Mouse (Mus musculus) neural tube, embryonic 12.5 days (tissue): ENCODE measurements around the gene Cd2bp2. TPM values are rescaled to one million over a fixed set of nuclear protein-coding genes. Genes with fewer than 3 reads are reported as not detected.

Experiments
- ATAC-seq: fragments of 200-750 bp; cut with Nextera tagmentation; 2 replicates; pipeline ENCODE4 v1.8.0; 2017; ENCODE audit warnings: low read depth, mild to moderate bottlenecking, moderate TSS enrichment, moderate library complexity; ENCODE audit not compliant: low FRiP score
- H3K27ac ChIP-seq: fragments of 300-500 bp; sonication (generic); 2 replicates; pipeline ENCODE4 v1.5.1; 2016
- H3K27me3 ChIP-seq: fragments of 300-500 bp; sonication (generic); replicated peaks from 2 replicates; pipeline ENCODE4 v1.6.1; 2016; ENCODE audit warnings: mild to moderate bottlenecking
- H3K36me3 ChIP-seq: fragments of 300-500 bp; sonication (generic); 2 replicates; pipeline ENCODE4 v1.6.1; 2016; ENCODE audit warnings: mild to moderate bottlenecking
- H3K4me1 ChIP-seq: fragments of 300-500 bp; sonication (generic); 2 replicates; pipeline ENCODE4 v1.6.1; 2016
- H3K4me2 ChIP-seq: fragments of 300-500 bp; sonication (generic); replicated peaks from 2 replicates; pipeline ENCODE4 v1.6.1; 2016; ENCODE audit warnings: mild to moderate bottlenecking
- H3K4me3 ChIP-seq: fragments of 300-500 bp; sonication (generic); 2 replicates; pipeline ENCODE4 v1.5.1; 2016
- H3K9ac ChIP-seq: fragments of 300-500 bp; sonication (generic); 2 replicates; pipeline ENCODE4 v1.6.1; 2016; ENCODE audit warnings: mild to moderate bottlenecking
- H3K9me3 ChIP-seq: fragments of 300-500 bp; sonication (generic); 2 replicates; pipeline ENCODE4 v1.6.1; 2016; ENCODE audit warnings: mild to moderate bottlenecking
- WGBS: fragments of 180-500 bp; shearing (Covaris S2); methylation state at CpG from one replicate; pipeline ENCODE4 v1.1.7; 2016; 5-methylcytosine and 5-hydroxymethylcytosine counted together
- polyA plus RNA-seq: library from polyadenylated mRNA; unstranded; fragments of >200 nt; fragmentation: Nextera tagmentation; extraction: Ambion mirVana; gene quantifications from 2 replicates; pipeline ENCODE4 v1.2.1, GENCODE M21; 2016

Gene Cd2bp2
- polyA plus RNA-seq, 1 experiment from 2014 or later: 97.3 TPM

DNA sequence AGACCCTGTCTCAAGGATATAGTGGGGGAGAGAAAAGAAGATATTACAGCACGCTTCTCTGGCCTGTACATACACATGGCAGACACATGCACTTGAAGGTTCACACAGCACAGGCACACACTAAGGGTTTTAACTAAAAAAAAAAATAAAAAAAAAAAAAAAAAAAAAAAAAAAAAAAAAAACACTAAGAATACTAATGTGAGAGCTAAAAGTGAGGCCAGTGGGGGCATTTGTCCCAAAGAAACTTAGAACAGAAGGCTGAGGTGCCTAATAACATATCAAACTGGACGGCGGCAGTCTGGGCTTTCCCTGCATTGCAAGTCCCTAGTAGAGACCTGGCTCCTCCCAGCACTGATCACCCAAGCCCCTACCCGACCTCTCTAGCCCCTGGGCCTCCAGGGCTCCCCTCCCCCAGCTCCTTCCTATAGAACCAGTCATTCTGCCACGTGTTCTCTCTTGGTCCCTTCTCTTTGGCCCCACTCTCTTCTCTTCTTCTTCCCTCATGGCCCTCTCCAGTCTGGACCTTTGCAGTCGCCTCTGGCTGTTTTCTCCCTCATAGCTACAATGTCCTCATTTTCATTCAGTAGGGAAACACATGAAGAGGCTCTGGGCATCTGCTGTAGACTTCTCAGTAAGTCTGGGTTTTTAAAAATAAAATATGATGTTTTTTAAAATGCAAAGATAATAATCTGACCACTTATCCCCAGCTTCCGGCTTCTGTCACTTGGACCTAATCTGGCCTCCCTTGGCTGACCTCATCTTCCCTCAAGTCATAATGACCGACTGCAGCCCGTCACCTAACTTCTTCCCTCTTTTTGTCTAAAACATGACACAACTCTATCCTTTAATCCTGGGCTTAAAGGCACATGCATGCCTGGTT lies 50.2 kb downstream of the Cd2bp2 start:
- no peaks in the 10 kb centered on the region for H3K4me1 ChIP-seq
- ATAC-seq: no peak
- H3K4me2 ChIP-seq: no peak overlapping the region
- WGBS: 56% methylated on average over 9 of the region's 9 CpGs
- no peak overlapping the region for H3K27ac ChIP-seq
- no peak overlapping the region for H3K4me3 ChIP-seq
- H3K9me3 ChIP-seq: no peaks in the 10 kb centered on the region
- no peak overlapping the region for H3K9ac ChIP-seq
- no peaks in the 10 kb centered on the region for H3K36me3 ChIP-seq
- H3K27me3 ChIP-seq: no peaks in the 10 kb centered on the region

- Histone ChIP-seq H3K4me3 (no peak overlapping the region), H3K36me3 (no peaks in the 10 kb centered on the region), H3K4me2 (no peak overlapping the region), H3K27ac (no peak overlapping the region), H3K4me1 (no peaks in the 10 kb centered on the region), H3K9ac (no peak overlapping the region), H3K27me3 (no peaks in the 10 kb centered on the region), H3K9me3 (no peaks in the 10 kb centered on the region)
- ATAC-seq: no peak
- WGBS: 93% methylated on average over 7 of the region's 7 CpGs
Measured at GRCm38 (mm10) chr7:127144412-127144811, 51.4 kb downstream of the Cd2bp2 start.

- H3K9ac ChIP-seq: no peak overlapping the region
- no peak overlapping the region for H3K4me3 ChIP-seq
- 90% methylated on average over 4 of the region's 4 CpGs for WGBS
- H3K27me3 ChIP-seq: no peaks in the 10 kb centered on the region
- no peak overlapping the region for H3K27ac ChIP-seq
- no peak for ATAC-seq
- H3K4me2 ChIP-seq: no peak overlapping the region
- H3K36me3 ChIP-seq: no peaks in the 10 kb centered on the region
- no peaks in the 10 kb centered on the region for H3K4me1 ChIP-seq
- H3K9me3 ChIP-seq: no peaks in the 10 kb centered on the region
Measured at GRCm38 (mm10) chr7:127142666-127143065, 53.2 kb downstream of the Cd2bp2 start.

DNA sequence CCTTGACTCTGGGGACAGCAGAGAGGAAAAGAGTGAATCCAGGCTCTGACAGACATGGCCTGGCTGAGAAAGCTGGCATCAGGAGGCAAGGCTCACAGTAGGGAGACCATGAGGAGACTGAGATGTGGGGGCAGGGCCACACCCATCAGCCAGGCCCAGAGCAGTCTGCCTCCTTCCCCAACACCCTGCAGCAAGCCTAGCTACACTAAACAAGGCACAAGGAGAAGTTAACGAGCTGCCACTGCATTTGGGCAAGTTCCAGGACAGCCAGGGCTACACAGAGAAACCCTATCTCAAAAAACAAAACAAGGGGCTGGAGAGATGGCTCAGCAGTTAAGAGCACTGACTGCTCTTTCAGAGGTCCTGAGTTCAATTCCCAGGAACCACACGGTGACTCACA lies 53.6 kb downstream of the Cd2bp2 start:
- Histone ChIP-seq H3K9ac (no peak overlapping the region), H3K4me2 (no peak overlapping the region), H3K36me3 (no peaks in the 10 kb centered on the region), H3K4me1 (no peaks in the 10 kb centered on the region), H3K27ac (no peak overlapping the region), H3K9me3 (no peaks in the 10 kb centered on the region), H3K27me3 (no peaks in the 10 kb centered on the region), H3K4me3 (no peak overlapping the region)
- 63% methylated on average over 2 of the region's 2 CpGs for WGBS
- no peak for ATAC-seq

Other genes with a start within 250 kb of the Cd2bp2 start
- gene Asphd1, start 246.5 kb downstream of the Cd2bp2 start, polyA plus RNA-seq: 2.5 and 2.8 TPM in 2 replicates
- gene Sez6l2, start 245.5 kb downstream of the Cd2bp2 start, polyA plus RNA-seq: 17.7 and 20.0 TPM in 2 replicates
- 101 and 103 TPM in 2 replicates for gene Cdipt, start 220.1 kb downstream of the Cd2bp2 start, polyA plus RNA-seq
- gene Cdiptos, start 220.0 kb downstream of the Cd2bp2 start, polyA plus RNA-seq: 1.1 and 1.4 TPM in 2 replicates
- 5.9 and 6.6 TPM in 2 replicates for gene Mvp, start 181.4 kb downstream of the Cd2bp2 start, polyA plus RNA-seq
- not detected in 2 replicates for gene Pagr1b, start 179.6 kb downstream of the Cd2bp2 start, polyA plus RNA-seq
- 63.1 and 80.4 TPM in 2 replicates for gene Pagr1a, start 178.7 kb downstream of the Cd2bp2 start, polyA plus RNA-seq
- gene Gm42742, start 175.0 kb downstream of the Cd2bp2 start, polyA plus RNA-seq: 46.4 and 66.2 TPM in 2 replicates
- 5.3 and 6.2 TPM in 2 replicates for gene Prrt2, start 174.8 kb downstream of the Cd2bp2 start, polyA plus RNA-seq
- gene Maz, start 169.0 kb downstream of the Cd2bp2 start, polyA plus RNA-seq: 134 TPM in 2 replicates
- gene Kif22, start 153.6 kb downstream of the Cd2bp2 start, polyA plus RNA-seq: 90.8 and 93.0 TPM in 2 replicates
- gene Zg16, start 108.7 kb downstream of the Cd2bp2 start, polyA plus RNA-seq: not detected in 2 replicates
- gene AI467606, start 104.7 kb downstream of the Cd2bp2 start, polyA plus RNA-seq: 0.88 and 1.2 TPM in 2 replicates
- gene Qprt, start 73.8 kb downstream of the Cd2bp2 start, polyA plus RNA-seq: 1.2 and 2.1 TPM in 2 replicates
- 0.15 and 0.34 TPM in 2 replicates for gene Spn, start 58.2 kb downstream of the Cd2bp2 start, polyA plus RNA-seq
- gene Tbc1d10b, start 12.4 kb upstream of the Cd2bp2 start, polyA plus RNA-seq: 43.4 and 45.6 TPM in 2 replicates
- gene Mylpf, start 12.8 kb upstream of the Cd2bp2 start, polyA plus RNA-seq: 54.2 and 72.8 TPM in 2 replicates
- 67.6 and 68.9 TPM in 2 replicates for gene Zfp553, start 37.0 kb upstream of the Cd2bp2 start, polyA plus RNA-seq
- 30.1 and 32.8 TPM in 2 replicates for gene Sept1, start 37.1 kb upstream of the Cd2bp2 start, polyA plus RNA-seq
- gene Zfp771, start 48.2 kb upstream of the Cd2bp2 start, polyA plus RNA-seq: 58.1 and 61.9 TPM in 2 replicates
- gene Dctpp1, start 64.7 kb upstream of the Cd2bp2 start, polyA plus RNA-seq: 130 and 144 TPM in 2 replicates
- 65.2 and 73.1 TPM in 2 replicates for gene Sephs2, start 78.0 kb upstream of the Cd2bp2 start, polyA plus RNA-seq
- 1.3 and 2.0 TPM in 2 replicates for gene Itgal, start 100.2 kb upstream of the Cd2bp2 start, polyA plus RNA-seq
- gene Zfp768, start 149.5 kb upstream of the Cd2bp2 start, polyA plus RNA-seq: 20.8 and 21.3 TPM in 2 replicates
- 7.2 and 8.3 TPM in 2 replicates for gene Zfp747, start 180.0 kb upstream of the Cd2bp2 start, polyA plus RNA-seq
- 5.3 TPM in 2 replicates for gene 9130019O22Rik, start 191.1 kb upstream of the Cd2bp2 start, polyA plus RNA-seq
- 6.4 and 7.8 TPM in 2 replicates for gene E430018J23Rik, start 197.6 kb upstream of the Cd2bp2 start, polyA plus RNA-seq
- gene Zfp764, start 210.8 kb upstream of the Cd2bp2 start, polyA plus RNA-seq: 5.7 and 6.8 TPM in 2 replicates
- gene Zfp688, start 226.0 kb upstream of the Cd2bp2 start, polyA plus RNA-seq: 31.4 and 36.0 TPM in 2 replicates